Mouse (Mus musculus): ENCODE measurements around the gene Rad21l. TPM values are rescaled to one million over a fixed set of nuclear protein-coding genes. Genes with fewer than 3 reads are reported as not detected.
"Not testable (repeated sequence)": the region's sequence is repeated elsewhere in the genome, so short reads cannot be mapped to it uniquely, and the experiment has no call there.

Gene Rad21l
- total RNA-seq, 2 experiments from 2014 or later, result not detected

- peak; percentile 40 for DNase-seq
- no peak overlapping the region for H3K27ac ChIP-seq
- no peak overlapping the region for H3K4me3 ChIP-seq
- no peak for TF ChIP-seq CTCF (IDR thresholded peaks at IDR 0.05)
- intact Hi-C loops (cut with DNase I), result no loop called here
These were observed 51.6 kb downstream of the Rad21l start for GRCm38 (mm10) chr2:151616551-151617329.

GRCm38 (mm10) chr2:151615779-151616178, 52.6 kb downstream of the Rad21l start:
- intact Hi-C loops (cut with DNase I), result not testable (repeated sequence)

GRCm38 (mm10) chr2:151609974-151610373, 58.4 kb downstream of the Rad21l start:
- H3K4me3 ChIP-seq, result no peak overlapping the region
- no peak for TF ChIP-seq CTCF (IDR thresholded peaks at IDR 0.05)
- no peak overlapping the region for H3K27ac ChIP-seq
- intact Hi-C loops (cut with DNase I), result no loop called here
- DNase-seq, result peak; percentile 44

More at GRCm38 (mm10) chr2:151615779-151616178, 52.6 kb downstream of the Rad21l start:
- H3K4me3 ChIP-seq, H3K27ac ChIP-seq, DNase-seq: not testable (repeated sequence)

GRCm38 (mm10) chr2:151608435-151608834, 59.9 kb downstream of the Rad21l start:
- DNase-seq, result no peak
- TF ChIP-seq CTCF (IDR thresholded peaks at IDR 0.05), result no peak
- no peak overlapping the region for H3K4me3 ChIP-seq
- H3K27ac ChIP-seq, result no peak overlapping the region
- intact Hi-C loops (cut with DNase I), result no loop called here

- TF ChIP-seq CTCF (IDR thresholded peaks at IDR 0.05), result no peak
- peak; percentile 85 for DNase-seq
- no peak overlapping the region for H3K4me3 ChIP-seq
- peak overlapping the region; percentile 66 for H3K27ac ChIP-seq
- intact Hi-C loops (cut with DNase I), result no loop called here
These were observed 62.8 kb downstream of the Rad21l start for GRCm38 (mm10) chr2:151605437-151605987.

- peak overlapping the region; percentile 20; the same call in 1 of the 2 replicates for H3K27ac ChIP-seq
- H3K4me3 ChIP-seq, result no peak overlapping the region
- TF ChIP-seq CTCF (IDR thresholded peaks at IDR 0.05), result no peak
- intact Hi-C loops (cut with DNase I), result no loop called here
- DNase-seq, result peak; percentile 74
These were observed 64.7 kb downstream of the Rad21l start for GRCm38 (mm10) chr2:151603630-151604029.

GRCm38 (mm10) chr2:151602106-151602505, 66.2 kb downstream of the Rad21l start:
- Histone ChIP-seq H3K4me3 (no peak overlapping the region), H3K27ac (no peak overlapping the region)
- no peak for DNase-seq
- TF ChIP-seq CTCF (IDR thresholded peaks at IDR 0.05), result no peak
- intact Hi-C loops (cut with DNase I), result no loop called here

GRCm38 (mm10) chr2:151598068-151598467, 70.3 kb downstream of the Rad21l start:
- intact Hi-C loops (cut with DNase I), result no loop called here
- TF ChIP-seq CTCF (IDR thresholded peaks at IDR 0.05), result no peak
- DNase-seq, result no peak

More at GRCm38 (mm10) chr2:151598068-151598467, 70.3 kb downstream of the Rad21l start:
- Histone ChIP-seq H3K27ac (no peak overlapping the region), H3K4me3 (no peak overlapping the region)

Other genes with a start within 250 kb of the Rad21l start
- gene 4921509C19Rik, start 192.4 kb downstream of the Rad21l start, total RNA-seq (2021), result not detected
- gene Nsfl1c, start 174.4 kb downstream of the Rad21l start, total RNA-seq (2021), result 10 to 100 TPM; 83.1 to 84.4 TPM
- 100 to 1,000 TPM; 159 to 181 TPM for gene Fkbp1a, start 126.0 kb downstream of the Rad21l start, total RNA-seq (2021)
- under 1 TPM; 0.56 to 0.75 TPM for gene Sdcbp2, start 95.9 kb downstream of the Rad21l start, total RNA-seq (2021)
- 10 to 100 TPM; 31.7 to 35.9 TPM for gene Snph, start 35.9 kb downstream of the Rad21l start, total RNA-seq (2021)
- gene Tmem74b, start 33.5 kb upstream of the Rad21l start, total RNA-seq (2021), result 1 to 10 TPM in 1 of 2 experiments, under 1 TPM in 1; 0.51 to 1.9 TPM
- gene Psmf1, start 75.7 kb upstream of the Rad21l start, total RNA-seq (2021), result 10 to 100 TPM; 16.2 to 19.6 TPM
- gene Rspo4, start 174.4 kb upstream of the Rad21l start, total RNA-seq (2021), result not detected
- under 1 TPM in 1 of 2 experiments, not detected in 1; 0.20 TPM for gene Angpt4, start 242.7 kb upstream of the Rad21l start, total RNA-seq (2021)